Mouse (Mus musculus) spleen, postnatal 4 days (tissue): ENCODE results near the gene Myo1h.

ENCODE experiments used
- DNase-seq, 2 experiments: peaks; one replicate each; pipeline ENCODE4 v3.0.0; 2022; ENCODE audit warnings: low spot score in 2 of 2

Gene Myo1h

DNA sequence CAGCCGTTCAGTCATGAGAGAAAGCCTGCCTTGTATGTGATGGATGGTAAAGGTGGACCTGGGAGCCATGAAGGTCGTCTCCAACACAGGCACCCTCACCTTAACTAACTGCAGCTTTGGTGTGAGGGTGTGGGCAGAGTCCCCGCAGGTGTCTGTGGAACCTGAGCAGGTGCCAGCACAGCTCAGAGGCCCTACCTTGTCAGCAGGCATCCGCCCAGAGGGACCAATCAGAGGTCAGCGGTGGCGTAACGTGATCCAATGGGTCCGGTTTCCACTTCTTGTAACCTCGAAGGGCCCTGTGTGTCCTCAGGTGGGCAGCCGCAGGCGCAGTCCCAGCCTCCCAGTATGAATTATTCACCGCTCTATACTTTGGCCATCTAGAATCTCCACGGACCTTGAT lies at the start of gene Myo1h:
Myo1h (plus strand) TSS at position 293 of the 400 bp plus-strand sequence.
- no peak for DNase-seq

DNA sequence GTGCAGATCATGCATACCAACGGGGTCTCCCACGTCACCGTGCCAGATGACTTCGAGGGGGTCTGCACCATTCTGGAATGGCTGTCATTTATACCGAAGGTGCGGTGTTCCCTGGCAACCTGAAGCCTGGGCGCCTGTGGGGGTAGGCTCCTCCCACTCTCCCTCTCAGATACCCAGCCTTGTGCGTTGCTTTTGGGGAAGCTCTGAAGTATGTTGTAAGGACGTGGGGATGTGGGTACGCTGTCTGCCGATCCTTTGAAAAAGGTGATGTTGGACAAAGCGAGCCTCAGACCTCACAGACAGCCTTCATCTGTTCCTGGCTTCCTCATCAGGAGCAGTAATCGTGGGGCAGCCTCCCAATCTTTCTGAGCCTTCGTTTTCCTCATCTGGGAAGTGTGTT lies 49.2 kb upstream of the Myo1h start:
- DNase-seq, result no peak

DNA sequence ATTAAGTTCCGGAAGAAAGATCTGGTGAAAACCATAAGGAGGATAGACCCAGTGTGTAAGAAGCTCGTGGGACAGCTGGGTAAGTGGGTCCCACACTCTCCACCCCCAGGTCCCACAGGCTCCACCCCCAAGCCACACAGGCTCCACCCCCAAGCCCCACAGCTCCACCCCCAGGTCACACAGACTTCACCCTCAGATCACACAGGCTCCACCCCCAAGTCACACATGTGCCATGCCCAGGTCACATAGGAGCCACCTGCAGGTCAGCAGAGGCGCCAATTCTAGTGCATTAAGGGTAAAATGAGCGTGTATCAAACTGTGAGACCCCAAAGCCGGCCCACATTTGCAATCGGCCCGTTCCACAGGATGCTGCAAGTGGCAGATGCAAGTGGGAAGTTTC lies 42.5 kb upstream of the Myo1h start:
- no peak for DNase-seq

DNA sequence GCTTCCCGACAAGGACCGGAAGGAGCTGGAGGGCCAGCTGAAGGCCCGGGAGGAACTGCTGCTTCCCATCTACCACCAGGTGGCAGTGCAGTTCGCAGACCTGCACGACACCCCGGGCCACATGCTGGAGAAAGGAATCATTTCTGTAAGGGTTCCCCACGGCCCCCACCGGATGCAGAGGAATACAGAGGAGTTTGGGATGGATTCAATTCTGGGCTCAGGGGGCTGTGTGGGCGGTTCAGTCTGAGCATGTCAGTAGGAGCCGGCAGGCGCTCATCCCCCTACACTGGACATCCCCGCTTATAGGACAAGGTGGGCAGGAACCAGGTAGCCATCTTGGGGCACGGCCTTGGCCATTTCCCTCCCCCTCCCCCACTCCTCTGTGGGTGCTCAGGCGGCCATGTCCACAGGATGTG lies 40.8 kb upstream of the Myo1h start:
- DNase-seq, result peak; percentile 54 to 82

DNA sequence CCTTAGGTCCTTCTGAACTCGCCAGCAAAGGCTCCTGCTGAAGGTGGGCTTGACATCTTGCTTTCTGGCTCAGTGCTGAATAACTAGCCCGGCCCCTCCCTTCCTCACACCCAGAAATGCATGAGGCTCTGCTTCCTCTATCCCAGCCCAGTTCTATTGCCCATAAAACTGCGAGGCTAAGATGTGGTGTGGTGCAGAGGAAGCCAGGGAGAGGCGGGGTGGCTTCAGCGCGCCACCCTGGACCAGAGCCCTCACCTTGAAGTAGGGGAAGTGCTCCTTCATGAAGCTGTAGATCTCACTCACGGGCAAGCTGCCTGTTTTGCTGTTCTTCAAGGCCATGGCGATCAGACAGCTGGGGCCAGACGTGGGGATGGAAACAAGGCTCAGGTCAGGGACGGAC lies 29.5 kb upstream of the Myo1h start:
- DNase-seq, result no peak

DNA sequence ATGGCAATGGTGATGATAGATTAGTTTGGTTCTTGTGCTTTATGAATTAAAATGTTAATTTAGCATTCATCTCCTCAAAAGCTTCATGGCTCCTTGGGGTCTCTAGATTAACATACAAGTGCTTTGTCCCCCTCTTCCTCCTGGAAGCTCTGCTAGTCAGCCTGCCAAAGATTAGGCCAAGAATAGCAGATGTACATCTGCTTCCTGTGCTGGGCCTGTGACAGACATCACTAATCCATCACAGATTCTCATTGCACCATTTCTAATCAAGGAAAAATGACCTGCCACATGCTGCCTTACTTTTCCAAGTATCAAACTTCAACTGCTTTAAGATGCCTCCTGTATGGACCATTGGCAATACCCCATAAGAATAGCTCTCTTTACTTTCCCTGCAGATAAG lies 27.5 kb upstream of the Myo1h start:
- no peak for DNase-seq

DNA sequence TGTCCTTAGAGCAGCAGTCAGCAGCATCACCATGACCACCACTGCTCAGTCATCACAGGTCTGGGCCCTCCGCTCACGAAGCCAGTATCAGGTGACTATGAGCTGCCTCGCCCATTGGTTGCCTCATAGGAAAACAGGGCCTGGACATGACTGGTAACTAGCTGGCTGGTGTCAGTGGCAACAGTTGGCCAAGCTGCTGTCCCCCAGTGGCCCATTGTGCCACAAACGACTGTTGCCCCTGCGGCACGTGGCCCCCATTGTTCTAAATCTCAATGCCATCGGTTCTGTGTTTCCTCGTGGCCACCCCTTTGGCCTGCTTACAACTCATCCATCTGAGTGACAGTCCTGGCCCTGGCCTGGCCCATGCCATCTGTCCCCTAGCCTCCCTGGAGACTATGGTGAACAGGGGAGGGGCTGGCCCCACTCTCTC lies 24.9 kb upstream of the Myo1h start:
- no peak for DNase-seq

DNA sequence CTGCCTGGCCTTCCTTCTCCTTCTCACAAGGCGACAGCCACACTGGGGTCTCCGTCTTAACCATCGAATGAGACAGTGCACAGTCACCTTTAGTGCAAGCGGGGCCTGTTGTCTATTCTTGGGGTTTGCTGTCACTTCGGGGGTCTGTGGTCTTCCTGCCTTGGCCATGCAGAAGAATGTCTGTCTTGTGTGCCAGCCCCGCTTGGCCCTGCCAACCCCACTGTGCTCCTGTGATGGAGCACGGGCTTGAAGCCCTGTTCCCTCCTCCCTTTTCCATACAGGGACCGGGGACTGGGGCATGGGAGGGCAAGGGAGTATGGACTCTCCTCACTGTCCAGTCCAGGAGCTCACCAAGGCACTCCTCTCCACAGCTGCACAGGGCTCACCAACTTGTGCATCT lies 24.2 kb upstream of the Myo1h start:
- no peak for DNase-seq

DNA sequence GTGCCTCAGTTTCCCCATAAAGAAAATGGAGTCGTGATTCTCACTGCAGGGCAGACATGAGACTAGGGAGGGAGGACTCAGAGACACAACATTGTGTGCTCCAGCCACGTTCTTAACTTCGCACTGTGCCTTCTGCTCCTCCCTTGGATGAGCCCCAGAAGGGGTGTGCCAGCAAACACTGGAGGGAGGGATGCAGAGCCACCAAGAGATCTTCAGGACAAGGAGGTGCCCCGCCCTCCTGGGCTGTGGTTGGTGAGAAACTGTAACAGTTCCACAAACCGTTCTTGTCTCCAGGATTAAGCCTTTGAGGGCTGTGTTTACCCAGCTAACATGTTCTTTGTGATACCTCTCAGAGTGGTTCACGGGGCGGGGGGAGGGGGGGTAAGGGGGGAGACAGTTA lies 20.3 kb upstream of the Myo1h start:
- DNase-seq, result no peak

DNA sequence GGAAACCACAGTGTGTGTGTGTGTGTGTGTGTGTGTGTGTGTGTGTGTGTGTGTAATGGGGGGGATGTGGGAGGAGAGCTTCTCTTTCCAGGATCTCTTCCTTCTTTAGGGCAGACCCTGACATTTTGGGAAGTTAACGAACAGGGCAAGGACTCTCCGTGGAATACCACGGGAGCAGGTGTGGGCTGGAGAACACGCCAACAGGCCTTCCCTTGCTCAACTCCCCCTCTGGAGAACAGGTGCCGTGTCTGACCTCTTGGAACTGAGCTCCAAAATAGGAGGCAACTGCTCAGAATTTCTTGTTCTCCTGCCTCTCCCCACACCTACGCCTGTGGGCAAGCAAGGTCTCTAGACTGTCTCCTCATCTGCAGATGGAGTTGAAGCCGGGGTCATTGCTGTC lies 19.5 kb upstream of the Myo1h start:
- no peak for DNase-seq

DNA sequence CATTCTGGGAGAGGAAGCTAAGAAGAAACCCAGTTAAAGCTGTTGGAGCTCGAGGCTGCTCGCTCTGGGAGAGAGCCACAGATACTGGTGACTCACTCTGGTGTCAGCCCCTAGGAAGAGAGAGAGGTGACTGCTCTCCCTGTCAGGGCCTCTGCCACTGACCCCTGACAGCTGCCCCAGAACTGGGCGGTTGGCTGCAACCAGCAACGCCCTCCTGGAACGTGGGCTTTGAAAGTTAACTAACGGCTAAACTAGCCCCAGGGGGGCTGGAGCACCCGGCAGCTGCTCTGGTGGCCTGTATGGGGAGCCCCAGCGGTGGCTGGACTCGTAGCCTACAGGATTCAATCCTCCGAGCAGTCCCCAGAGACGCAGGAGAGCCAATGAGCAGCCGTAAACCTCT lies 19.0 kb upstream of the Myo1h start:
- DNase-seq, result no peak

DNA sequence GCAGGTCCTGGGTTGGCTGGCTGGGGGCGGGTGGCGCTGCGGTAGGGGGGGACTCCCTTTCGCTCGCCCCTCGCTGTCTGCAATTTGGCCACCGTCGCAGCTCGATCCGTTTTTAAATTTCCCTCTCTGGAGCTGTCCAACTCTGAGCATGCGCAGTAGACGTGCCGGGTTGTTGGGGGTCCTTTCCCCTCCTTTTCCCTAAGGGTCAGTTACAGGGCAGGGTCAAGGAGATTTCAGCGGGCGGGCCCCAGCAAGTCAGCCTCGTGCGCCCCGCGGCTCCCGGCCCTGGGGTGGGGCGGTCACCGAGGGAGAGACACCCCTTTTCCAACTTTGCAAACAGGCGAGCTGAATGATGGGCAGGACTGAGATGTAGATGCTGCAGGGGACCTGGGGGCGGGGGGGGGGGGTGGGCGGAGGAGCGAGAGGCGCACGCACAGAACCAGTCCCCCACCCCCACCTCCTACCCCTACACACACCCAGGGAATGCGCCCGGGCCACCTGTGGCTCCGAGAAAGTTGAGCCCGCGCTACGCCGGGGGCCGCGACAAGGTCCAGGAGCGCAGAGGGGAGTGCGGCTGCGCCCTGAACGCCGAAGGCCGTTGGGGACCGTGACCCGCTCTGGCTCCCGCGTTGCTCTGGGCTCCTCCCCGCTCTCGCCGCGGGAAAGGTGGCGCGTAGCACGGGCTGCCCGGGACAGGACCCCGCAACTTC lies 15.1 kb upstream of the Myo1h start, which contains the start of gene Foxn4:
Foxn4 (minus strand) TSS at position 115 of the 710 bp plus-strand sequence.
- DNase-seq, result no peak

DNA sequence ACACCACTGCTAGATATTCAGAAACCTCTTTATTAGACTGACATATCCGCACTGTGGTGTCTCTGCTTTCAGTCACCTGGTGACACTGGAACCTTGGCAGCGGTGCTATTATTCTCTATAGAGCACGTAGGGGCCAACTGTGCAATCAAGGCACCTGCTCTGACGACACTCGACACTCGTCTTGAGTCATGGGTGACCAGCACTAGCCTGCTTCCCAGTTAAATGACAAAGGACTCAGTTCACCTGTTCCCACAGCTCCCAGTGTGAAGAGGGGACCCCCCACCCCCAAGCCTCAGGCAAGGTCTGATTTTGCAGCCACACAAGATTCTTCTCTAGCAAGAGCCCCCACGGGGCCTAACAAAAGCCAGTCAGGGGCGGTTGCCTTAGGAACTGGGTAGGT lies 13.6 kb upstream of the Myo1h start:
- DNase-seq, result no peak

DNA sequence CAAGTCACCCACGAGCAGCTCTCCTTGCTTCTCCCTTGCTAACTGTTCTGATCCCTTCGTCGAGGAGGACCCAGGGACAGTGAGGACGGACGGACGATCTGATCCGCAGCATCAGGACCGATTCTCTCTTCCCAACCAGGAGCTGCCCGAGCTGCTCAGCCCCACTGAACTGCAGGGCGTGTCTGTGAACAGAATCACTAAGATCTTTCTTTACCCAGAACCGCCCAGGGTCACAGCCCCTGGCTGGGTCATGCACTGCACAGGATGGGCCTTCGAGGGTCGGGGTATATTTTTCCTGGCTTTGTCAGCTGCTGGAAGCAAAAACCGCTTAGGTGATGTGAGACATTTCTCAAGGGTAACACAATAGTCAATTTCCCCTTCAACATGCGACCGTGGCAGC lies 13.0 kb upstream of the Myo1h start:
- DNase-seq, result no peak

DNA sequence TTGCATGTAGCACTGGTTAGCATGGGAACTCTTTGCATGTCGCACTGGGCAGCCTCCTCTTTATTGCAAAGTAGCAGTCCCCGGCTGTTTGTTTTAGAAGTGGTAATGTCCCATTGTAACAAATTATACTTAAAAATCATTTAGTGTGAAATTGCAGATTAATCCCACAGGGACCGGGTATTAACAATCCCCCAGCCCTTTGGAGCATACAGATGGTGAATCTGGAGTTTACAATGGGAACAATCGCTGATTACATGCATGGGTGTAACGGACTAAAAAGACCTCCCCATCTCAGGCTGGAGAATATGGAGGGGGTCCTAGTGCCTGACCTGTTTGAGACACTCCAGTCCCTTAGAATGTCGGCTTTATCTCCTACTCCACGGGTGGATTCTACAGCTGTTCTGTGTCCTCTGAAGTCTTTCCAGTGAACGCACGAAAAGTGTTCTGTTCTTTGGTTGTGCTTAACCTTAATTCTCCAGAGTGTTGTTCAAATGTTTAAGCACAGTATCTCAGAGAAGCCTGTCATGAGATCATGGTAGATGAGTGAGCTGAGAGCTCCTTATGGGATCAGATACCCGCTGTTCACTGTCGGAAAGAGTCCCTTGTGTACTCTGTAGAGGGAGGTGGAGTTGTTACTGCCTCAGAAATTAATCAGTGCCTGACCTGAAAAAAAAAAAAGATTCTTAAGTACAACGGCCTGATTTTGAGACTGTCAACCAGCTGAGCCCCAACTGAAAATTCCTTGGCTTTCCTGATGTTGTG lies 9.4 kb upstream of the Myo1h start:
- no peak for DNase-seq

DNA sequence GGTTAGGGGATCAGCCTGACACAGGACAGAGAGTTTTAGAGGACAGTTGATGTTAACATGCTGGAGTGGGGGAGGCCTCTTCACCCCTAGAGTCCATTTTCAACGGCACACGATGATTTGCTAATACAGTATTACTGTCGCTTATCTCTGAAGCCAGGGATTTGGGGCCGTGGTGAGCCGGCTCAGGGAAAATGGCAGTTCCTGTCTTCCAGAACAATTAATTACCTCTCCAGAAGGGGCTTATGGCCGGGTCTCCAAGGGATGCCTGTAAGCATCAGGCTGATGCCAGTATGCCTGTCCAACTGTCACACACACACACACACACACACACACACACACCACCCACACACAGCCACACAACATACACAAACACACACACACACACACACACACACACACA lies 6.6 kb upstream of the Myo1h start:
- no peak for DNase-seq

DNA sequence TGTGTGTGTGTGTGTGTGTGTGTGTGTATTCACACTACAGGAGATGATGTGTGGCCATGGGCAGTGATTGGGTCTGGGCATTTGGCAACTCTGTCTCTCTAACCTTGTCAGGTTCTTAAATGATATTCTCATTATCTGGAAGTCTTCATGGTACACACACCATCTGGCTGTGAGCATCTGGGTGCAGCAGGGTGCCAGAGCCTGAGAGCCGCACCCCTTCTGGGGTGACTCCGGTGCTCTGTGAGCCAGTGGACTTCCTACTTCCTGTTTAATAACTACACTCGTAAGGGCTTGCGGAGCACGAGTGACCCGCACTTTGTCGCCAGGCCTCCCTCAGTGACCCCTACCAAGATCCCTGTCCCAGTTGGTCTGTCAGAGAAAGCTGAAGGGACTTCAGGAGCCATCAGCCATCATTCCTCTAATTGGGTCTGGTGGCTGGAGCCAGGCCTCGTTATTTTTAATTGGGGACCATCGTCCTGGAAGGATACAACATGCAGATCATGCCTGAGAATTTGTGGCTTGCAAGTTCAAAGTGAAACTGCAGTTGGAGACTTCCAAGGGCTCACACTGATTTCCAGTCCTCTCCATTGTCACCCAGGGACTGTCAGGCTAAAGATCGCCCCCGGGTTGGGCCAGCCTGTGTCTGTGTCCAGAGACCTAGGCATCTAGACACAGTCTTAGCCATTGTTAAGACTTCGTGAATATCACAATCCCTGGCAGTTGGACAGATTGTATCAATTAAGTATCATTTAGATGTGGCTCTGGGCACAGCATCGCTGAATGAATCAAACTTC lies 4.2 kb upstream of the Myo1h start:
- DNase-seq, result no peak

DNA sequence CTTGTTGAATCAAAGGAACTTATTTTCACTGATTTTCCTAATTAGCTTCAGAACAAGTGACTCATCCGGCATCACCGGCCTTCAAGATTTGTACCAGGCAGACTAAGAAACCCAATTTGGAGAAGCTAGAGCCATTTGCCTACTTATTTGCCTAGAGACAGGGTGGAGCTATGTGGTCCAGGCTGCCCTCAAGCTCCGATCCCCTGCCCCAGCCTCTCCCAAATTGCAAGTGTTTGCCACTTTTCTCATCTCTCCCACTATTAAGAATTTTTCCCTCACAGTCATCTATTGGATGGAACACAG lies 3.6 kb upstream of the Myo1h start:
- DNase-seq, result no peak

DNA sequence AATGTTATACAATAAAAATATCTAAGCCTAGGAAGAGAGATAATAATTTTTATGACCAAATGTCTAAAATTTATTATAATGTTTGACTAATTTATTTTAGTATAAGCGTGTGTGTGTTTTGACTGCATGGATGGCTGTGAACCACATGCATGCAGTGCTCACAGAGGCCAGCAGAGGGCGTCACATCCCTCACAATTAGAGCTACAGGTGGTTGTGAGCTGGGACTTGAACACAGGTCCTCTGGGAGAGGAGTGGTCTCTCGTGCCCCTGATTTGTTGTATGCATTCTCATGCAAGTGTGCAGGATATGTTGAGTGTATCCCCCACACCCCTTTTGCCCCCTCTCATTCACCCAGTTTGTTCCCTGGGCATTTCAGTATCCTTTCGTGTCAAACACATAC lies 2.9 kb upstream of the Myo1h start:
- DNase-seq, result no peak

DNA sequence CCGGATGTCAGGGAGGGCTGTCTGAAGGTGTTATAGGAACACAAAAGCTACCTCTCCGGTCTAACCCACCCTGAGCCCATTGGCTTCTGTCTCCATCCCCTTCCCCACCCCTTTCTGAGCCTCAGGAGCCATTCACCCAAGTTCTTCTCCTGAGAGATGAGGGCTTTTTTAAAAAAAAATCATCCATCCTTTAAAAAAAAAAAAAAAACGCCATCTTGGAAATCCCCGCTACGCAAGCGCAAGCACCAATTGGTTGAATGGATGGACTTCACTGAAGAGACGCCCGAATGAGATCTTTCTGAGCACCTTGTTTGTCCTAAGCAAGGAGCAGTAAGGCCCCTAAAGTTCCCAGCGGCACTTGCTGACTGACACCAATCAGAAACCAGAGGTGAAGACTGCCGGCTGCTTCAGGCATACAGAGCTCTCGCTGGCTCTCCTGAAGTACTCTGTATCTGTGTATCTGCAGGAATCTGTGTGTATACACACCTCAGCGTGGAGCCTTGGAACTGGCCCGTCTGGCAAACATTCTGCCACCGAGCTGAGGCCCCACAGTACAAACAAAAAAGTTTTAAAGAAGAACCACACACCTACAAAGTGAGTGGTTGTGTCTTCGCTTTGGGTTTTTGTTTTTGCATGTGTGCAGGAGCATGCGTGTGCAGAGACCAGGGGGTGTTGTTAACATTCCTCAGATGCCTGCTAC lies 1.9 kb upstream of the Myo1h start:
- no peak for DNase-seq

DNA sequence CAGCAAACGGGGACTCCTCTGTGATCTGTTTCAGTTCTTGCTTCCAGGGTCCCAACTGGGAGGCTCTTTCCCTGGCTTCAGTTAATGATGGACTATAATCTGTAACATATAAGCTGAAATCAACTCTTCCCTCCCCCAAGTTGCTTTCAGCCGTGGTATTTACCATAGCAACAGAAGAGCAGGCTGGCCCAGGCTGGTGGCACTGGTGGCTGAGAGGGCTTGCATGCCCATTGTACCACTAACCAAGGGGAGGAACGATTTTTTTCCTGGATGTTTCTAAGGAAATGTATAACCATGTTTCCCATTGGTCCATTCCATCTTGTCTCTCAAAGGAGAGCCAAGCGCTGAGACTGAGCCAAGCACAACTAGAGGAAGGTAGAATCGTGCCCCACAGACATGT lies 570 bp upstream of the Myo1h start:
- DNase-seq, result no peak

DNA sequence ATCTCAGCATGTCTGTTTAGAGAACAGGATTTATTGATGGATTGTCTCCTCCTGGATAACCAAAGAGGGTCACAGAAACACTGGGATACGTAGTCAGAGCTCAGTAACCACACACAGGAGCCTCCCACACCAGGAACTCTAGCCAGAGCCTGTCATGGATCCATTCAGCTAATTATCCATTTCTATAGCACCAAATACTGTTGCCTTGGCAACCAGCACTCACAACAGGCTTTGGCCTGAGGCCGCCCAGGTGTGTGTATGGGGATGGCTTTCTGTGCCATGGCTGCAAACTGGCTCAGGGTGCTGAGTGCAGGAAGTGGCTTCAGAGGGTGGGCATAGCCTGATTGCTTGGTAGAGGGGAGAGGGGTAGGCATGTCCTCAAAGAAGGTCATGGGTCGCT lies 1.0 kb downstream of the Myo1h start:
- no peak for DNase-seq
